Mouse (Mus musculus) midbrain, embryonic 16.5 days (tissue): ENCODE measurements around the gene Kif2a. TPM values are rescaled to one million over a fixed set of nuclear protein-coding genes. Genes with fewer than 3 reads are reported as not detected.

ENCODE experiments used
- ATAC-seq: fragments of 200-750 bp; cut with Nextera tagmentation; 2 replicates; pipeline ENCODE4 v1.8.0; 2017; ENCODE audit warnings: moderate TSS enrichment
- H3K27ac ChIP-seq: fragments of 300-500 bp; sonication (generic); 2 replicates; pipeline ENCODE4 v1.5.1; 2014; ENCODE audit warnings: mild to moderate bottlenecking, low read length, mixed read lengths
- H3K27me3 ChIP-seq: fragments of 300-500 bp; sonication (generic); 2 replicates; pipeline ENCODE4 v1.6.1; 2014; ENCODE audit warnings: low read depth, low read length, mixed read lengths; ENCODE audit not compliant: control insufficient read depth, insufficient read depth
- H3K36me3 ChIP-seq: fragments of 300-500 bp; sonication (generic); 2 replicates; pipeline ENCODE4 v1.6.1; 2014; ENCODE audit warnings: mild to moderate bottlenecking, low read length, moderate library complexity, mixed read lengths; ENCODE audit not compliant: control insufficient read depth, insufficient read depth
- H3K4me1 ChIP-seq: fragments of 300-500 bp; sonication (generic); 2 replicates; pipeline ENCODE4 v1.6.1; 2014; ENCODE audit warnings: mild to moderate bottlenecking, low read length, mixed read lengths; ENCODE audit not compliant: control insufficient read depth, insufficient read depth
- H3K4me2 ChIP-seq: fragments of 300-500 bp; sonication (generic); 2 replicates; pipeline ENCODE4 v1.6.1; 2014; ENCODE audit warnings: mild to moderate bottlenecking, low read length, mixed read lengths
- H3K4me3 ChIP-seq: fragments of 300-500 bp; sonication (generic); 2 replicates; pipeline ENCODE4 v1.5.1; 2014; ENCODE audit warnings: low read depth, mild to moderate bottlenecking, low read length, moderate library complexity, mixed read lengths
- H3K9ac ChIP-seq: fragments of 300-500 bp; sonication (generic); 2 replicates; pipeline ENCODE4 v1.6.1; 2014; ENCODE audit warnings: low read depth, low read length, mixed read lengths
- H3K9me3 ChIP-seq: fragments of 300-500 bp; sonication (generic); replicated peaks from 2 replicates; pipeline ENCODE4 v1.6.1; 2014; ENCODE audit warnings: mild to moderate bottlenecking, low read length, mixed read lengths; ENCODE audit not compliant: control insufficient read depth, poor library complexity, severe bottlenecking
- WGBS: fragments of 180-500 bp; shearing (Covaris S2); extraction: QIAGEN DNeasy Blood & Tissue Kit; methylation state at CpG from one replicate; pipeline ENCODE4 v1.1.7; 2014; 5-methylcytosine and 5-hydroxymethylcytosine counted together
- polyA plus RNA-seq: library from polyadenylated mRNA; unstranded; fragments of >200 nt; fragmentation: Nextera tagmentation; extraction: Ambion mirVana; gene quantifications from 2 replicates; pipeline ENCODE4 v1.2.1, GENCODE M21; 2015

Kif2a gene
- polyA plus RNA-seq, 1 experiment from 2014 or later: 42.8 TPM

GRCm38 (mm10) chr13:107031228-107031627, 9.3 kb upstream of the Kif2a start:
- Histone ChIP-seq H3K4me1 (no peaks in the 10 kb centered on the region), H3K9me3 (no peaks in the 10 kb centered on the region), H3K27ac (no peak overlapping the region), H3K27me3 (no peaks in the 10 kb centered on the region), H3K4me3 (no peak overlapping the region), H3K36me3 (peaks cover 2% of the 10 kb centered on the region; the same call in 1 of the 2 replicates), H3K9ac (no peak overlapping the region), H3K4me2 (no peak overlapping the region)
- ATAC-seq: no peak

- peaks cover 8% of the 10 kb centered on the region for H3K4me1 ChIP-seq
- WGBS: 93% methylated on average over 4 of the region's 4 CpGs
- no peaks in the 10 kb centered on the region for H3K9me3 ChIP-seq
- H3K4me3 ChIP-seq: no peak overlapping the region
- H3K27me3 ChIP-seq: no peaks in the 10 kb centered on the region
- H3K9ac ChIP-seq: no peak overlapping the region
- no peak overlapping the region for H3K27ac ChIP-seq
- H3K4me2 ChIP-seq: no peak overlapping the region
- ATAC-seq: no peak
- no peaks in the 10 kb centered on the region for H3K36me3 ChIP-seq
Observed at GRCm38 (mm10) chr13:107027218-107027617, 5.3 kb upstream of the Kif2a start.

- H3K9me3 ChIP-seq: no peaks in the 10 kb centered on the region
- no peak overlapping the region for H3K9ac ChIP-seq
- peaks cover 8% of the 10 kb centered on the region for H3K4me1 ChIP-seq
- H3K36me3 ChIP-seq: no peaks in the 10 kb centered on the region
- no peaks in the 10 kb centered on the region for H3K27me3 ChIP-seq
- H3K4me3 ChIP-seq: no peak overlapping the region
- 79% methylated on average over 3 of the region's 3 CpGs for WGBS
- no peak for ATAC-seq
- H3K4me2 ChIP-seq: no peak overlapping the region
- no peak overlapping the region for H3K27ac ChIP-seq
Observed at GRCm38 (mm10) chr13:107025663-107026062, 3.7 kb upstream of the Kif2a start.

- Histone ChIP-seq H3K9ac (peak overlapping the region; percentile 90), H3K4me2 (peak overlapping the region; percentile 77), H3K9me3 (no peaks in the 10 kb centered on the region), H3K4me3 (peak overlapping the region; percentile 93), H3K27me3 (no peaks in the 10 kb centered on the region), H3K27ac (peak overlapping the region; percentile 98), H3K4me1 (peaks cover 32% of the 10 kb centered on the region), H3K36me3 (no peaks in the 10 kb centered on the region)
- WGBS: 1% methylated on average over 57 of the region's 97 CpGs
- ATAC-seq: peak; percentile 93
Observed at GRCm38 (mm10) chr13:107022266-107023171, 593 bp upstream of the Kif2a start.

- 78% methylated on average over 2 of the region's 2 CpGs for WGBS
- ATAC-seq: no peak
- Histone ChIP-seq H3K4me3 (no peak overlapping the region), H3K4me1 (peaks cover 34% of the 10 kb centered on the region), H3K9me3 (no peaks in the 10 kb centered on the region), H3K27ac (no peak overlapping the region), H3K36me3 (no peaks in the 10 kb centered on the region), H3K4me2 (peak overlapping the region; percentile 18; the same call in 1 of the 2 replicates), H3K27me3 (no peaks in the 10 kb centered on the region), H3K9ac (no peak overlapping the region)
Observed at GRCm38 (mm10) chr13:107019443-107019842, 2.5 kb downstream of the Kif2a start.

DNA sequence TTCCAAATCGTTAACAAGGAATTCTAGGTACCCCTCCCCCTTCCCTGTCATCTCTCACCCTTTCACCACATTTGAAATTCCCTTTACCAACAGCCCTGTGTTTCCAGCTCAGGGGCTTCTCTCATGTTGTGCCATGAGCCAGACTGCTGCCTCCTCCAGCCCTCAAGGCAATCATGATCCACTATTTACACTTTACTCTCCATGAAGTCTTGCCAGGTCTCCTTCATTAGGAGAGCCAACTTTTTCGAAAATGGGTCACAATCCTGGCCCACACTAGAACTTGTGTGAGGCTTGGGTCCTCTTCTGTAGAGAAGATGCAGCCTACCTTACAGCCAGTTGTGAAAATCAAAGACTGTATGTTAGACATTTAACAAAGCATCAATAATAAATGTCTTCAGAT, 8.0 kb downstream of the Kif2a start:
- no peak for ATAC-seq
- 62% methylated on average over 2 of the region's 2 CpGs for WGBS
- Histone ChIP-seq H3K4me2 (no peak overlapping the region), H3K9me3 (no peaks in the 10 kb centered on the region), H3K27me3 (no peaks in the 10 kb centered on the region), H3K4me1 (peaks cover 26% of the 10 kb centered on the region), H3K36me3 (no peaks in the 10 kb centered on the region), H3K9ac (no peak overlapping the region), H3K27ac (no peak overlapping the region), H3K4me3 (no peak overlapping the region)

GRCm38 (mm10) chr13:107011618-107012017, 10.3 kb downstream of the Kif2a start:
- H3K36me3 ChIP-seq: no peaks in the 10 kb centered on the region
- WGBS: 87% methylated on average over 2 of the region's 2 CpGs
- ATAC-seq: no peak
- H3K4me1 ChIP-seq: peaks cover 15% of the 10 kb centered on the region
- H3K27me3 ChIP-seq: no peaks in the 10 kb centered on the region
- no peaks in the 10 kb centered on the region for H3K9me3 ChIP-seq
- H3K27ac ChIP-seq: no peak overlapping the region
- H3K4me3 ChIP-seq: no peak overlapping the region
- no peak overlapping the region for H3K9ac ChIP-seq
- H3K4me2 ChIP-seq: no peak overlapping the region

GRCm38 (mm10) chr13:107008174-107008573, 13.8 kb downstream of the Kif2a start:
- Histone ChIP-seq H3K4me2 (no peak overlapping the region), H3K27ac (no peak overlapping the region), H3K36me3 (no peaks in the 10 kb centered on the region), H3K9ac (no peak overlapping the region), H3K4me1 (peaks cover 7% of the 10 kb centered on the region), H3K4me3 (no peak overlapping the region), H3K27me3 (no peaks in the 10 kb centered on the region), H3K9me3 (no peaks in the 10 kb centered on the region)
- 89% methylated on average over 4 of the region's 4 CpGs for WGBS
- ATAC-seq: no peak

DNA sequence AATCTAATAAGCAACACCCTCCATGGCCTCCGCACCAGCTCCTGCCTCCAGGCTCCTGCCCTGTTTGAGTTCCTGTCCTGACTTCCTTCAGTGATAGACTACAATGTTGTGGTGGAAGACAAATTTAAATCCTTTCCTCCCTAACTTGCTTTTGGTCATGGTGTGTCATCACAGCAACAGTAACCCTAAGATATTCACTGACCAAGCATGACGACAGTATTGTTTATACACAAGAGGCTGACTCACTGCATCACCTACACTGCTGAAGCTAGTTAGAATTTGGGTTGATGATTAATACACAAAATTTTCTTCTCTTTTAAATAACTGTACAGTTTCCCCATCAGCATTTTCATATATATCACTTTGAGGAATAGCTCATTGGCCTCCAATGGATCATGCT, 18.7 kb downstream of the Kif2a start:
- H3K36me3 ChIP-seq: no peaks in the 10 kb centered on the region

More for the DNA sequence above, 18.7 kb downstream of the Kif2a start:
- Histone ChIP-seq H3K9me3 (no peaks in the 10 kb centered on the region), H3K9ac (no peak overlapping the region), H3K27ac (no peak overlapping the region), H3K4me2 (no peak overlapping the region), H3K4me1 (peaks cover 2% of the 10 kb centered on the region; the same call in 1 of the 2 replicates), H3K4me3 (no peak overlapping the region), H3K27me3 (no peaks in the 10 kb centered on the region)
- WGBS: 92% methylated on average over 2 of the region's 2 CpGs
- no peak for ATAC-seq
